Mouse (Mus musculus): ENCODE measurements around the gene Abca4. TPM values are rescaled to one million over a fixed set of nuclear protein-coding genes. Genes with fewer than 3 reads are reported as not detected.

Abca4 gene
- polyA plus RNA-seq (2015; fragmentation: Nextera tagmentation; extraction: Ambion mirVana): 2.5 and 3.3 TPM in 2 replicates

GRCm38 (mm10) chr3:122043799-122044547, at the start of gene Abca4:
Gene Abca4 (plus strand): TSS chr3:122044443.
- Histone ChIP-seq H3K27me3 (peaks cover 17% of the 10 kb centered on the region), H3K9ac (peak within 1 kb of the TSS; percentile 30)
- no peak for ATAC-seq (ENCODE audit: low FRiP score, low read depth)

DNA sequence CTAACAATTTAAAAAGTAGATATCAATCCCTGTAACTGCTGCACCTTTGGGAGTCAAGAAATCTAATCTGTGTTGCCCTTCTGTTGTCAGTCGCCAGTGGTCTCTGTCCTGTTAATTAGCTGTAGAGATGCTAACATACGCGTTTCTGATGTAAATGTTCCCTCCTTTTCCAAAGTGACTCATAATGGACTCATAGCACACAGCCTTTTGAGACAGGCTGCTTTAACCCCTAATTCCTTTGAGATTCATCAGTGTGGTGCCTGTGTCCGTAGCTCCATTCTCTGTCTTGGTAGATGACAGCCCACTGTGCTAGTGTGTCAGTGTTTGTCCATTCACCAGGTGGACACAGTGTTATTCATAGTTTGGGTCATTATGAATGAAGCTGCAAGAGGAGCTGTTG, 49.1 kb upstream of the Abca4 start:
- H3K9ac ChIP-seq: no peak overlapping the region
- H3K4me2 ChIP-seq: no peak overlapping the region
- no peaks in the 10 kb centered on the region for H3K36me3 ChIP-seq
- 51% methylated on average over 4 of the region's 4 CpGs for WGBS
- no peaks in the 10 kb centered on the region for H3K4me1 ChIP-seq (replicated peaks)
- H3K4me3 ChIP-seq: no peak overlapping the region
- H3K27ac ChIP-seq (replicated peaks): no peak overlapping the region
- ATAC-seq (ENCODE audit: low FRiP score, low read depth): no peak
- H3K27me3 ChIP-seq: no peaks in the 10 kb centered on the region
- H3K9me3 ChIP-seq: no peaks in the 10 kb centered on the region

More at GRCm38 (mm10) chr3:122043799-122044547, at the start of gene Abca4:
- peaks cover 57% of the 10 kb centered on the region for H3K4me1 ChIP-seq (replicated peaks)
- WGBS: 5% methylated on average over 26 of the region's 26 CpGs
- no peaks in the 10 kb centered on the region for H3K36me3 ChIP-seq
- peak within 1 kb of the TSS; percentile 19 for H3K4me3 ChIP-seq
- H3K27ac ChIP-seq (replicated peaks): peak within 1 kb of the TSS; percentile 50; the same call in 1 of the 2 replicates
- H3K4me2 ChIP-seq: peak within 1 kb of the TSS; percentile 42
- no peaks in the 10 kb centered on the region for H3K9me3 ChIP-seq

DNA sequence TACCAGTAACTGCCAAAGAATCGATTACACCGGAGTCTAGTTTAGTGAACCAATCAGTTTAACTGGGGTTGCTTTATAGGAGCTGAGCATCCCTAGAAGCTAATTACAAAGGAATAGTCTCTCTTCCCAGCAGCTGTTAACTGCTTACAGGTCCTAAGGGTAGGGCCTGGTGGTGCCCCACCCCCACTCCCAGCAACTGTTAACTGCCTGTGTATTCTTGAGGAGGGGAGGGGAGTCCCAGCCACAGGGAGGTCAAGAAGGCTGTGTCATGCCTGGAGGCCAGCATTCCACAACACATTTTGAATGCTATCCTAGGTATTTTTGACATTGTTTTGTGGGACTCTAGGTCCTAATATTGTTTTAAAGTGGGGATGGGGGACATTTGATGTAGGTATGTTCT, 44.3 kb upstream of the Abca4 start:
- Histone ChIP-seq H3K27me3 (no peaks in the 10 kb centered on the region), H3K4me2 (no peak overlapping the region), H3K4me1 (replicated peaks) (no peaks in the 10 kb centered on the region), H3K27ac (replicated peaks) (no peak overlapping the region), H3K4me3 (no peak overlapping the region), H3K36me3 (no peaks in the 10 kb centered on the region), H3K9me3 (no peaks in the 10 kb centered on the region), H3K9ac (no peak overlapping the region)
- WGBS: 71% methylated on average over 2 of the region's 2 CpGs
- ATAC-seq (ENCODE audit: low FRiP score, low read depth): no peak

DNA sequence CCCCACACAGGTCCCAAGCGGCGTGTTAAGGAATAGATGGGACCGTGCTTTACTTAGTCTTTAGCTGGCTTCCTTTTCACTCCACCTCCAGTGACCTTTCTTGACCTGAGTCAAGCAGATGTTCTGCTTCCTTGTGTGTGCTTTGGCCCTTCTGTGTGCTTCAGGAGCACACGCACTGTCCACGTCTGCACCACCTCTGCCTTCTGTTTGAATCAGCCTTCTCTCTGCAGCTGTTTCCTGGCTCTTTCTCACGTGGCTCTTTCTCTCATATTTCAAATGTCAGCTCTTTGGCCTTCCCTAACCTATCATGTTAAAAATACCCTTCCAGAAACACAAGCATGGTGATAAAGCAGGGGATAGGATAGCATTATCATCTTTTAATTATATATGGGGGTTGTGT, 42.7 kb upstream of the Abca4 start:
- Histone ChIP-seq H3K4me1 (replicated peaks) (no peaks in the 10 kb centered on the region), H3K36me3 (no peaks in the 10 kb centered on the region)
- WGBS: 85% methylated on average over 6 of the region's 6 CpGs

DNA sequence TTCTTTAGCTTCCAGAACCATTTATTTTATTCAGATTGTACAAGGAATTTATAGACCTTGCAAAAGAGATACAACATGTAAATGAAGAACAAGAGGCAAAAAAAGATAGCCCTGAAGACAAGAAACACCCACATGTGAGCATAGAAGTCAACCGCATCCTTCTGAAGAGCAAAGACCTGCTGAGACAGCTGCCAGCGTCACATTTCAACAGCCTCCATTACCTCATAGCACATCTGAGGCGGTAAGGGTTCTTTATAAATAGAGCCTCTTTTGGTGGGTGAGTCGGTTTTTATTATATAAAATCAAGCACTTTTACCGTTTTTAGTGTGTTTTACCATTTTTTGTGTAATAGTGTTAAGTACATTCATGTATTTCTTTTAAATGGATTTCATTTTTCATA, 34.4 kb upstream of the Abca4 start:
- no peak for ATAC-seq (ENCODE audit: low FRiP score, low read depth)
- Histone ChIP-seq H3K4me3 (no peak overlapping the region), H3K27ac (replicated peaks) (no peak overlapping the region), H3K36me3 (no peaks in the 10 kb centered on the region), H3K9ac (no peak overlapping the region), H3K4me1 (replicated peaks) (no peaks in the 10 kb centered on the region), H3K9me3 (no peaks in the 10 kb centered on the region), H3K4me2 (no peak overlapping the region), H3K27me3 (no peaks in the 10 kb centered on the region)
- WGBS: 90% methylated on average over 5 of the region's 5 CpGs

More for the DNA sequence above, 42.7 kb upstream of the Abca4 start:
- Histone ChIP-seq H3K27ac (replicated peaks) (no peak overlapping the region), H3K9ac (no peak overlapping the region), H3K9me3 (no peaks in the 10 kb centered on the region), H3K27me3 (no peaks in the 10 kb centered on the region), H3K4me3 (no peak overlapping the region), H3K4me2 (no peak overlapping the region)
- ATAC-seq (ENCODE audit: low FRiP score, low read depth): no peak

- WGBS: 87% methylated on average over 5 of the region's 5 CpGs
- H3K4me1 ChIP-seq (replicated peaks): no peaks in the 10 kb centered on the region
- no peak for ATAC-seq (ENCODE audit: low FRiP score, low read depth)
Observed at GRCm38 (mm10) chr3:122010292-122010691, 34.0 kb upstream of the Abca4 start.

GRCm38 (mm10) chr3:122012464-122012863, 31.8 kb upstream of the Abca4 start:
- no peak for ATAC-seq (ENCODE audit: low FRiP score, low read depth)
- WGBS: 88% methylated on average over 1 of the region's 1 CpGs

More at GRCm38 (mm10) chr3:122010292-122010691, 34.0 kb upstream of the Abca4 start:
- no peaks in the 10 kb centered on the region for H3K9me3 ChIP-seq
- no peaks in the 10 kb centered on the region for H3K27me3 ChIP-seq
- no peak overlapping the region for H3K4me3 ChIP-seq
- H3K27ac ChIP-seq (replicated peaks): no peak overlapping the region
- no peak overlapping the region for H3K9ac ChIP-seq
- no peak overlapping the region for H3K4me2 ChIP-seq
- no peaks in the 10 kb centered on the region for H3K36me3 ChIP-seq

GRCm38 (mm10) chr3:122018421-122018820, 25.8 kb upstream of the Abca4 start:
- Histone ChIP-seq H3K4me1 (replicated peaks) (no peaks in the 10 kb centered on the region), H3K27ac (replicated peaks) (no peak overlapping the region), H3K4me3 (no peak overlapping the region), H3K4me2 (no peak overlapping the region), H3K27me3 (no peaks in the 10 kb centered on the region), H3K36me3 (no peaks in the 10 kb centered on the region), H3K9ac (no peak overlapping the region), H3K9me3 (no peaks in the 10 kb centered on the region)
- no peak for ATAC-seq (ENCODE audit: low FRiP score, low read depth)
- 94% methylated on average over 7 of the region's 7 CpGs for WGBS

More at GRCm38 (mm10) chr3:122012464-122012863, 31.8 kb upstream of the Abca4 start:
- H3K9ac ChIP-seq: no peak overlapping the region
- H3K4me2 ChIP-seq: no peak overlapping the region
- no peak overlapping the region for H3K27ac ChIP-seq (replicated peaks)
- H3K4me3 ChIP-seq: no peak overlapping the region
- no peaks in the 10 kb centered on the region for H3K9me3 ChIP-seq
- no peaks in the 10 kb centered on the region for H3K4me1 ChIP-seq (replicated peaks)
- no peaks in the 10 kb centered on the region for H3K27me3 ChIP-seq
- no peaks in the 10 kb centered on the region for H3K36me3 ChIP-seq

DNA sequence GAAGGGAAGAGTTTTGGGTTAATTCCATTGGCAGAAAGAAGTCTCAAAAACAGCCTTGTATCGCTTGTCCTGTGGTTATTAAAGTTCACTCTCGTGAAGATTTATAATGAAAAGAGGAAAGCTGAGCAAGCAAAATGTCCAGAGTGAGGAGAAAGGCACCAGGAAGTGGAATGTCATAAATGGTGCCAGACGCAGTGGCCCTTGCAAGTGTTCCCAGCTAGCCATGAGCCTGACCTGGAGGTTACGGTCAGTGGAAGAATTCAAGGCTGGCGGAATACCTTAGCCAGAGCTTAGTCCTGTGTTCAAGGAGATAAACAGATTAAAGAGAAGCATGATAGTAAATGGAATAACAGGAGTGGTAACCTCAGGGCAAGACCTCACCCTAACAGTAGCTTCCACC, 25.1 kb upstream of the Abca4 start:
- Histone ChIP-seq H3K36me3 (no peaks in the 10 kb centered on the region), H3K27ac (replicated peaks) (no peak overlapping the region), H3K4me1 (replicated peaks) (no peaks in the 10 kb centered on the region), H3K4me3 (no peak overlapping the region), H3K9ac (no peak overlapping the region), H3K4me2 (no peak overlapping the region), H3K27me3 (no peaks in the 10 kb centered on the region), H3K9me3 (no peaks in the 10 kb centered on the region)
- WGBS: 93% methylated on average over 5 of the region's 5 CpGs
- ATAC-seq (ENCODE audit: low FRiP score, low read depth): no peak

DNA sequence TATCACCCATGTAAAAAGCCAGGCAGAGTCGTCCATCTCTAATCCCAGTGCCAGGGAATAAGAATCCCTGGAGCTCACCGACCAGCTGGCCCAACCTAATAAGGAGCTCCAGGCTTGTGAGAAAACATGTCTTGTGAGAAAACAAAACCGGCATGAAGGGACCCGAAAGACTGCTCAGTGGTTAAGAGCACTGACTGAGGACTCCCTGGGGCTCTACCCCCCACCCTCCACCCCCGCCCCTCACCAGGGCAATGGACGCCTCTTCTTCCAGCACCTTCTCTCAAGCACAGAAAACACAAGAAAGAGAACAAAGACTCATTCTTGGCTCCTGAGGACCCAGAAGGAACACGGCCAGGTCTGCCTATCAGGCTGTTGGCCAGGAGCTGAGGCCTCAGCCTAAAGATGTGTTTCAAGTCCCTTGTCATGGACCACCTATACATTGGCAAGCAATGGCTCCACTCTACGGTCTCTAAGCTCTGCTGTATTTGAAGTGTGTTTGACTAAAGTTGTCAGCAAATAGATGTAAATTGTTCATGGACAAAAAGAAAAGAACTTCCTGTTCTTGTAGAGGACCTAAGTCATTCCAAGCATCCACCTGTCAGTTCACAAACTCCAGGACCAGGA, 23.1 kb upstream of the Abca4 start:
- Histone ChIP-seq H3K9ac (no peak overlapping the region), H3K27me3 (no peaks in the 10 kb centered on the region), H3K9me3 (no peaks in the 10 kb centered on the region), H3K4me1 (replicated peaks) (no peaks in the 10 kb centered on the region), H3K4me3 (no peak overlapping the region), H3K4me2 (no peak overlapping the region), H3K36me3 (no peaks in the 10 kb centered on the region), H3K27ac (replicated peaks) (no peak overlapping the region)
- WGBS: 89% methylated on average over 8 of the region's 8 CpGs
- ATAC-seq (ENCODE audit: low FRiP score, low read depth): no peak

GRCm38 (mm10) chr3:122022355-122022754, 21.9 kb upstream of the Abca4 start:
- Histone ChIP-seq H3K27me3 (no peaks in the 10 kb centered on the region), H3K4me3 (no peak overlapping the region), H3K9me3 (no peaks in the 10 kb centered on the region), H3K27ac (replicated peaks) (no peak overlapping the region), H3K4me2 (no peak overlapping the region), H3K4me1 (replicated peaks) (no peaks in the 10 kb centered on the region), H3K9ac (no peak overlapping the region), H3K36me3 (no peaks in the 10 kb centered on the region)
- ATAC-seq (ENCODE audit: low FRiP score, low read depth): no peak
- WGBS: 94% methylated on average over 3 of the region's 3 CpGs

DNA sequence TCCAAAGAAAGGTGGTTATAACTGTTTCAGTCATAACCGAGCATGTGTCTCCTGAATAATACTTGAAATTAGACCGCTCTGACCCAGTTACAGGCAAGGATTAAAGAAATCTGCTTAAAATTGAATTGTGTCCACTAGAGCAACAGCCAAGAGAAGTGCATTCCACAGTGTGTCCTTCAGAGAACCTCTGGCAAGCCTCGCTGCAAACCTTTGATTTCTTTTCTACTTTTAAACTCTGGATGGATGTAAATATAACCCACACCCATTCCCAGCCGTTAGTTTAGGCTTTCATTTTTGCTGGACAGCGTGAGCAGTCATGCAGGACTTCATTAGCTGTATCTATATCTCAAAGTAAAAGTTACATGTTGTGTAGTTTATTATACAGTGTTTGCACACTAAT, 17.6 kb upstream of the Abca4 start:
- H3K27ac ChIP-seq (replicated peaks): no peak overlapping the region
- WGBS: 75% methylated on average over 5 of the region's 5 CpGs
- no peaks in the 10 kb centered on the region for H3K36me3 ChIP-seq
- ATAC-seq (ENCODE audit: low FRiP score, low read depth): no peak
- H3K27me3 ChIP-seq: no peaks in the 10 kb centered on the region
- H3K9ac ChIP-seq: no peak overlapping the region
- H3K4me1 ChIP-seq (replicated peaks): no peaks in the 10 kb centered on the region
- no peak overlapping the region for H3K4me3 ChIP-seq
- H3K9me3 ChIP-seq: no peaks in the 10 kb centered on the region
- H3K4me2 ChIP-seq: no peak overlapping the region
